In the genomic region with DNA sequence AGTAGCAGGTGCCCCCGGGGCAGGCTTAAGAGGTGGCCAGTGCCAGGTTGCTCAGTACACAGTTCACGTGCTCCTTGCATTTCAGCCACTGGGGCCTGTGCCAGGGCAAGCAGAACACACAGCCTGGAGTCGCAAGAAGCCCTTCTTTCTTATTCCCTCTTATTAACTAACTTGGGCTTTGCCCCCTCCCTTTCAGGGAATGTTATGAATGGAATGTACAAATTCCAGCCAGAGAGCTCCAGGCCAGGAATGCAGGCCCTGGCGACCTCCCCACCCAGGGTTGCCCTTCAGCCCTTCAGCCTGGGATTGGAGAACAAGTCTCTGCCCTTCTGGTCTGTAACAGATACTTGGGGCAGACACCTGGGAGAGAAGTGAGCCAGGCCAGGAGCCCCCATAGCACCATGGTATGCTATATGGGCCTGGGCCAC, we compare ENCODE assay signal across 9 mouse cellular contexts. TPM values are rescaled to one million over a fixed set of nuclear protein-coding genes. Genes with fewer than 3 reads are reported as not detected.
DNase-seq lines count a peak whose midpoint lies in the region; ATAC-seq and TF ChIP-seq lines count a peak whose summit lies in the region.
"Had no signal": no experiment of that assay in that cellular context is flagged by ENCODE, and none has a peak within 500 bp of the region (broad histone marks: within the 10 kb centered on the region; RNA-seq: fewer than 3 reads in every experiment).

No protein-coding gene starts in this region.

- CTCF ChIA-PET in Patski (lab: Charles Lee) = interaction anchor here (2.5 kb wide), 1 partner anchor 74 kb away, joined by 9 read pairs; no protein-coding TSS in a partner anchor

- POLR2A ChIA-PET in Patski (lab: Charles Lee) = no interaction called here

- no peak overlapping the region for H3K4me2 ChIP-seq in forebrain, embryonic 15.5 days (replicated peaks)
- H3K4me2 ChIP-seq in midbrain, embryonic 13.5 days (replicated peaks) = no peak overlapping the region

- no peak overlapping the region for H3K4me3 ChIP-seq in forebrain, embryonic 15.5 days
- H3K4me3 ChIP-seq in midbrain, embryonic 13.5 days (replicated peaks) = no peak overlapping the region

- DNase-seq in 3T3-L1 (ENCODE audit: low read depth, low spot score) = peak; percentile 68
- DNase-seq in Patski (ENCODE audit: low read depth, low spot score) = peak; percentile 64
- DNase-seq in heart, postnatal 4 days = peak; percentile 72
- peak; percentile 59 to 63 for DNase-seq in layer of hippocampus, postnatal 10 days (ENCODE audit: low spot score in 2 of 2)
- no peak for DNase-seq in thymus, postnatal 10 days (ENCODE audit: low spot score in 2 of 2)

- no peaks in the 10 kb centered on the region for H3K36me3 ChIP-seq in forebrain, embryonic 15.5 days
- no peaks in the 10 kb centered on the region for H3K36me3 ChIP-seq in midbrain, embryonic 13.5 days

- peaks cover 38% of the 10 kb centered on the region for H3K4me1 ChIP-seq in forebrain, embryonic 15.5 days
- H3K4me1 ChIP-seq in midbrain, embryonic 13.5 days (replicated peaks) = peaks cover 23% of the 10 kb centered on the region

- H3K9me3 ChIP-seq in forebrain, embryonic 15.5 days = no peaks in the 10 kb centered on the region
- H3K9me3 ChIP-seq in midbrain, embryonic 13.5 days = no peaks in the 10 kb centered on the region

- peak; percentile 89 for ATAC-seq in Patski
- ATAC-seq in forebrain, embryonic 15.5 days (replicated peaks) = peak; percentile 82
- ATAC-seq in midbrain, embryonic 13.5 days = peak; percentile 55
- no peak for ATAC-seq in monocyte, adult 5-6 weeks (replicated peaks; ENCODE audit: insufficient number of reproducible peaks, low FRiP score, low TSS enrichment, poor library complexity, severe bottlenecking)

- in situ Hi-C loops in Patski (cut with MboI; ENCODE audit: low pct_unique_long_range_greater_than_20kb) = loop anchor here (10.0 kb wide), 1 partner anchor 53 kb away; no protein-coding TSS in a partner anchor

- no peak overlapping the region for H3K9ac ChIP-seq in forebrain, embryonic 15.5 days (replicated peaks)
- no peak overlapping the region for H3K9ac ChIP-seq in midbrain, embryonic 13.5 days (replicated peaks)
- H3K9ac ChIP-seq: liver, embryonic 14.5 days had no signal

- H3K27me3 ChIP-seq in Patski = no peaks in the 10 kb centered on the region
- no peaks in the 10 kb centered on the region for H3K27me3 ChIP-seq in forebrain, embryonic 15.5 days
- H3K27me3 ChIP-seq in midbrain, embryonic 13.5 days = no peaks in the 10 kb centered on the region

- 19% methylated on average over 4 of the region's 4 CpGs for WGBS in forebrain, embryonic 15.5 days
- 41% methylated on average over 4 of the region's 4 CpGs for WGBS in midbrain, embryonic 13.5 days

- TF ChIP-seq CTCF in Patski (IDR thresholded peaks at IDR 0.05) = no peak

- H3K27ac ChIP-seq in forebrain, embryonic 15.5 days (replicated peaks) = peak overlapping the region; percentile 76
- no peak overlapping the region for H3K27ac ChIP-seq in midbrain, embryonic 13.5 days
- H3K27ac ChIP-seq: liver, embryonic 14.5 days had no signal

RNA-seq across cellular contexts. Expression of gene Aldh1l1, which starts 22.0 kb away (rescaled TPM):
- 0.62 TPM for polyA plus RNA-seq in Patski (2021)
- 29.0 and 35.6 TPM in 2 replicates for polyA plus RNA-seq in forebrain, embryonic 15.5 days (2015; fragmentation: Nextera tagmentation; extraction: Ambion mirVana)
- total RNA-seq in heart, postnatal 4 days (2021) = 1 to 10 TPM in 1 of 2 experiments, under 1 TPM in 1; 0.61 to 1.2 TPM
- 10 to 100 TPM; 43.9 to 52.3 TPM for total RNA-seq in layer of hippocampus, postnatal 10 days (2021)
- 28.3 and 30.8 TPM in 2 replicates for polyA plus RNA-seq in midbrain, embryonic 13.5 days (2015; fragmentation: Nextera tagmentation; extraction: Ambion mirVana)
- total RNA-seq in monocyte, adult 5-6 weeks (2017) = 0.68 to 2.9 TPM in 2 of 3 replicates, not detected in the other

RNA-seq across cellular contexts. Expression of gene Klf15, which starts 45.8 kb away (rescaled TPM):
- 8.8 TPM for polyA plus RNA-seq in Patski (2021)
- 12.9 and 13.1 TPM in 2 replicates for polyA plus RNA-seq in forebrain, embryonic 15.5 days (2015; fragmentation: Nextera tagmentation; extraction: Ambion mirVana)
- 10 to 100 TPM in 1 of 2 experiments, 1 to 10 TPM in 1; 9.7 to 11.6 TPM for total RNA-seq in heart, postnatal 4 days (2021)
- 10 to 100 TPM; 18.5 to 23.7 TPM for total RNA-seq in layer of hippocampus, postnatal 10 days (2021)
- polyA plus RNA-seq in midbrain, embryonic 13.5 days (2015; fragmentation: Nextera tagmentation; extraction: Ambion mirVana) = 8.7 and 9.0 TPM in 2 replicates
- not detected in 3 replicates for total RNA-seq in monocyte, adult 5-6 weeks (2017)

Comparison
In these comparisons a context has a peak if more than half of its experiments do, and no peak if none do; other contexts are left out.
1. DNase-seq: peak in 3T3-L1 (single experiment), Patski (single experiment), heart, postnatal 4 days (single experiment) and layer of hippocampus, postnatal 10 days (2 of 2); none in thymus, postnatal 10 days (0 of 2).
2. RNA of gene Aldh1l1, which starts 22.0 kb away (total RNA-seq): 43.9 to 52.3 TPM in layer of hippocampus, postnatal 10 days; 0.61 to 1.2 TPM in heart, postnatal 4 days and 0.68 to 2.9 TPM in monocyte, adult 5-6 weeks; every median in the first group is over 10 times any median in the second.
3. RNA of gene Klf15, which starts 45.8 kb away (total RNA-seq): 18.5 to 23.7 TPM in layer of hippocampus, postnatal 10 days and 9.7 to 11.6 TPM in heart, postnatal 4 days; not detected in monocyte, adult 5-6 weeks; every median in the first group is over 10 times any median in the second.